Mouse (Mus musculus) B cell, adult (primary cell): ENCODE results near the gene Mup14. TPM values are rescaled to one million over a fixed set of nuclear protein-coding genes. Genes with fewer than 3 reads are reported as not detected.

Experiments used
- total RNA-seq: library from RNA; stranded (reverse); gene quantifications from 4 replicates; pipeline ENCODE4 v1.2.4, GENCODE M21; 2023; ENCODE audit not compliant: inconsistent age

Mup14 gene
- total RNA-seq: not detected in 4 replicates

DNA sequence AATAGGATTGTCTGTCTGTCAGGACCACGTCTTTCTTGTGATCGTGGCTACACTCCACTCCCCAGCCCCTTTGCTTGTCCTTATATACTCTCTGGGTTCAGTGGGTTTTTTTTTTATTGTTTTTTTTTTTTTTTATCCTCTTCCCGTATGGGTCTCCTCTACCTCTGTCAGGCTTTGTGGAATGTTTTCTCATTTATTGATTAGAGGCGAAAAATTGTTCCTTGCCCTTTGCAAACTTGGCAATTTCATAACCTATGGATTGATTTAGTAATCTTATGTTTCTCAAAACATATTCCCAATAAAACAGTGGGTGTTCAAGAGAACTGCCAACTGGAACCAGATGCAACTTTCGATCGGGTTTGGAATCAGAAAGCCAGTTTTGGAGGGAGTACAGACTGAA is at the start of gene Mup14:
Gene Mup14 (minus strand): TSS at position 101 of the 400 bp plus-strand sequence.

Other genes with a start within 250 kb of the Mup14 start
- gene Mup13, start 75.7 kb downstream of the Mup14 start, total RNA-seq: not detected in 4 replicates
- gene Mup15, start 135.7 kb upstream of the Mup14 start, total RNA-seq: not detected in 4 replicates
- not detected in 4 replicates for gene Mup16, start 215.5 kb upstream of the Mup14 start, total RNA-seq